Mouse (Mus musculus) hindbrain, embryonic 16.5 days (tissue): ENCODE data around the gene Foxf1. TPM values are rescaled to one million over a fixed set of nuclear protein-coding genes. Genes with fewer than 3 reads are reported as not detected.

Experiments used
- ATAC-seq: fragments of 200-750 bp; cut with Nextera tagmentation; 2 replicates; pipeline ENCODE4 v1.8.0; 2017; ENCODE audit warnings: moderate TSS enrichment, moderate library complexity
- H3K27ac ChIP-seq: fragments of 300-500 bp; sonication (generic); 2 replicates; pipeline ENCODE4 v1.5.1; 2014; ENCODE audit warnings: low read depth, mild to moderate bottlenecking, control low read depth, low read length, moderate library complexity
- H3K27me3 ChIP-seq: fragments of 300-500 bp; sonication (generic); replicated peaks from 2 replicates; pipeline ENCODE4 v1.6.1; 2014; ENCODE audit warnings: low read length; ENCODE audit not compliant: control insufficient read depth, insufficient read depth
- H3K36me3 ChIP-seq: fragments of 300-500 bp; sonication (generic); 2 replicates; pipeline ENCODE4 v1.6.1; 2014; ENCODE audit warnings: mild to moderate bottlenecking, low read length, moderate library complexity, mixed read lengths; ENCODE audit not compliant: control insufficient read depth, insufficient read depth
- H3K4me1 ChIP-seq: fragments of 300-500 bp; sonication (generic); 2 replicates; pipeline ENCODE4 v1.6.1; 2014; ENCODE audit warnings: low read depth, low read length; ENCODE audit not compliant: control insufficient read depth, insufficient read depth
- H3K4me2 ChIP-seq: fragments of 300-500 bp; sonication (generic); 2 replicates; pipeline ENCODE4 v1.6.1; 2014; ENCODE audit warnings: mild to moderate bottlenecking, low read length, control low read depth, moderate library complexity
- H3K4me3 ChIP-seq: fragments of 300-500 bp; sonication (generic); 2 replicates; pipeline ENCODE4 v1.5.1; 2014; ENCODE audit warnings: mild to moderate bottlenecking, low read length, control low read depth, moderate library complexity
- H3K9ac ChIP-seq: fragments of 300-500 bp; sonication (generic); 2 replicates; pipeline ENCODE4 v1.6.1; 2014; ENCODE audit warnings: low read depth, mild to moderate bottlenecking, control low read depth, low read length, moderate library complexity
- H3K9me3 ChIP-seq: fragments of 300-500 bp; sonication (generic); 2 replicates; pipeline ENCODE4 v1.6.1; 2014; ENCODE audit warnings: mild to moderate bottlenecking, low read length, moderate library complexity; ENCODE audit not compliant: control insufficient read depth
- WGBS: fragments of 180-500 bp; shearing (Covaris S2); extraction: QIAGEN DNeasy Blood & Tissue Kit; methylation state at CpG from one replicate; pipeline ENCODE4 v1.1.7; 2014; 5-methylcytosine and 5-hydroxymethylcytosine counted together
- polyA plus RNA-seq: library from polyadenylated mRNA; unstranded; fragments of >200 nt; fragmentation: Nextera tagmentation; extraction: Ambion mirVana; gene quantifications from 2 replicates; pipeline ENCODE4 v1.2.1, GENCODE M21; 2015

Gene Foxf1
- polyA plus RNA-seq, 1 experiment from 2014 or later: 1.3 TPM

DNA sequence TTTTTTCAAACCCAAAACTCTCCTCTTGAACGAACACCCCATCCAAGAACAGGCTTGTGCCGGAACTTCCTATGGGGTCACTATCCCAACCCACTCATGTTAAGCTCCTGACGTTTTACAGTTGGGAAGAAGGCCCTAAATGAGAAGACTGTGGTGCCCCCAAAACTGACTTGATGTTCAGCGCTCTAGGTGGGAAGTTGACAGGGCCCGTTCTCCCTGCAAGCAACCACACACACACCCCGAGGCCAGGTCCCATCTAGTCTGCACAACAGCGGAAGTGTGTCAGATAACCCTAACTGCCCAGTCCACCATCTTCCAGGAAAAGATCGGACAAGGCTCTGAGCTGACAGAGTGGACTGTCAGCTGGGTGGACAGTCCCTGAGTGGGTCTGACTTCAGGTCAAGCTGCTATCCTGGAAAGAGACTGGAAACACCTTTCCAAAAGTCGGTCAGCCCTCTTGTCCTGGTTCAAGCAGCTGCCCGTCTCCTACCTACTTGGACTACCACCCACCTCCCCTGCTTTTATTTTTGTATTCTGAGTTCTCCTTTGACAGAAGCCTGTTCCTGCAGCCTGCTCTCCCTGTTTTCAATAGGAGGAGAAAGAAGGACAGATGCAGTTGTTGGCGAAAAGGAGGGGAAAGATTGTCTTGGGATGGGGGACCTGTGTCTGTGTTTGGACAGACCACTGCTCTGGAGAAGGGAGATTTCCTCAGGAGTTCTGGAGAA, 11.6 kb upstream of the Foxf1 start:
- Histone ChIP-seq H3K27me3 (peaks cover 77% of the 10 kb centered on the region), H3K27ac (no peak overlapping the region), H3K9ac (no peak overlapping the region), H3K4me1 (no peaks in the 10 kb centered on the region), H3K4me3 (no peak overlapping the region), H3K4me2 (no peak overlapping the region), H3K9me3 (peaks cover 3% of the 10 kb centered on the region), H3K36me3 (no peaks in the 10 kb centered on the region)
- no peak for ATAC-seq
- WGBS: 8% methylated on average over 11 of the region's 11 CpGs

GRCm38 (mm10) chr8:121073174-121074107, 10.7 kb upstream of the Foxf1 start:
- Histone ChIP-seq H3K9ac (no peak overlapping the region), H3K4me3 (peak overlapping the region; percentile 8; the same call in 1 of the 2 replicates), H3K27ac (no peak overlapping the region), H3K27me3 (peaks cover 84% of the 10 kb centered on the region), H3K4me2 (0 out of 2 replicates have a peak overlapping the region, but pooled peaks have one; percentile 21), H3K4me1 (no peaks in the 10 kb centered on the region), H3K36me3 (no peaks in the 10 kb centered on the region), H3K9me3 (peaks cover 6% of the 10 kb centered on the region)
- ATAC-seq: no peak
- whole genome bisulfite sequencing: under 1% methylated on average over 47 of the region's 48 CpGs

GRCm38 (mm10) chr8:121074108-121074847, 9.9 kb upstream of the Foxf1 start:
- no peak for ATAC-seq
- H3K27me3 ChIP-seq: peaks cover 80% of the 10 kb centered on the region
- H3K4me2 ChIP-seq: no peak overlapping the region
- no peak overlapping the region for H3K27ac ChIP-seq
- WGBS: 2% methylated on average over 15 of the region's 15 CpGs
- H3K4me3 ChIP-seq: no peak overlapping the region
- peaks cover 6% of the 10 kb centered on the region for H3K9me3 ChIP-seq
- H3K9ac ChIP-seq: no peak overlapping the region
- no peaks in the 10 kb centered on the region for H3K4me1 ChIP-seq
- H3K36me3 ChIP-seq: no peaks in the 10 kb centered on the region

GRCm38 (mm10) chr8:121074848-121075145, 9.4 kb upstream of the Foxf1 start:
- Histone ChIP-seq H3K9me3 (peaks cover 6% of the 10 kb centered on the region), H3K4me3 (no peak overlapping the region), H3K36me3 (no peaks in the 10 kb centered on the region), H3K4me2 (no peak overlapping the region), H3K9ac (no peak overlapping the region), H3K4me1 (no peaks in the 10 kb centered on the region), H3K27me3 (peaks cover 79% of the 10 kb centered on the region), H3K27ac (no peak overlapping the region)
- no peak for ATAC-seq
- WGBS: under 1% methylated on average over 10 of the region's 10 CpGs

DNA sequence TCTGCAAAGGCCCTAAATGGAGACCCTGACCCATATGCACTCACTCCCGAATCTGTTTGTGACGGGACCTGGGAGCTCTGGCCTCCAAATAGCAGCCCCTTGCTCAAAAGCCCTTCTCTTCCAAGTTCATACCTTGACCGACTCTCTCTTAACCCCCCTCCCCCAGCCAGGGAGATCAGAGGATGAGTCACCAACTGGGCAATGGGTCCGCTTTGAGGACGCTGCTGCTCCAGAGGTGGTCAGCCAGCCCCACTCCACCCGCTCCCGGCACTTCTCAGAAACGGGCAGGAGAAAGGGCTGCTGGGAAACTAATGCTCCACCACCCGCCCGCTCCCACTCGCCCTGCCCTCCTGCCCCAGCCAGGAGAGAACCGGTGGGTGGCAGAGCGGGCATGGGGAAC, 8.2 kb upstream of the Foxf1 start:
- H3K4me1 ChIP-seq: no peaks in the 10 kb centered on the region
- H3K4me2 ChIP-seq: no peak overlapping the region
- no peaks in the 10 kb centered on the region for H3K36me3 ChIP-seq
- no peak overlapping the region for H3K27ac ChIP-seq
- no peak overlapping the region for H3K9ac ChIP-seq
- ATAC-seq: no peak
- 2% methylated on average over 12 of the region's 13 CpGs for WGBS
- peaks cover 6% of the 10 kb centered on the region for H3K9me3 ChIP-seq
- peaks cover 79% of the 10 kb centered on the region for H3K27me3 ChIP-seq
- H3K4me3 ChIP-seq: no peak overlapping the region

DNA sequence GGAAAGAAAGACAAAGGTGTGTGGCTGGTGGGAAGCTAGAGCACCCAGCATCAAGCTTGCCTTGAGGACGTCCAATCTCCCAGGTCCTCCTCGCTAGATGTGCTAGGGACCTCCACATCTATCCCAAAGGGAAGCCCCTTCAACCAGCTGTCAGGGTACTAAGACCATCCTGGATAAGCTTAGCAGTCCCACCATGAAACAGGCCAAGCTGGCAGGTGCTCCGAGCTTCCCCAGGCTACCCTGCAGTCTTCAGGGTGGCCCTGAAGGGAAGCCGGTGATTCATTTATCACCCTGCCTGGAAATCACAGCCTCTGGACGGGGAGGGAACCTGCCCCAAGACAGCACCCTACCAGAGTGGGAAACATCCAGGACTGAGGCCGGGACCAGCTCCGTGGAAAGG, 7.6 kb upstream of the Foxf1 start:
- H3K4me2 ChIP-seq: no peak overlapping the region
- peaks cover 6% of the 10 kb centered on the region for H3K9me3 ChIP-seq
- H3K4me1 ChIP-seq: no peaks in the 10 kb centered on the region
- no peak overlapping the region for H3K4me3 ChIP-seq
- H3K36me3 ChIP-seq: no peaks in the 10 kb centered on the region
- WGBS: 6% methylated on average over 7 of the region's 7 CpGs
- H3K27ac ChIP-seq: no peak overlapping the region
- peaks cover 79% of the 10 kb centered on the region for H3K27me3 ChIP-seq
- H3K9ac ChIP-seq: no peak overlapping the region
- ATAC-seq: no peak

DNA sequence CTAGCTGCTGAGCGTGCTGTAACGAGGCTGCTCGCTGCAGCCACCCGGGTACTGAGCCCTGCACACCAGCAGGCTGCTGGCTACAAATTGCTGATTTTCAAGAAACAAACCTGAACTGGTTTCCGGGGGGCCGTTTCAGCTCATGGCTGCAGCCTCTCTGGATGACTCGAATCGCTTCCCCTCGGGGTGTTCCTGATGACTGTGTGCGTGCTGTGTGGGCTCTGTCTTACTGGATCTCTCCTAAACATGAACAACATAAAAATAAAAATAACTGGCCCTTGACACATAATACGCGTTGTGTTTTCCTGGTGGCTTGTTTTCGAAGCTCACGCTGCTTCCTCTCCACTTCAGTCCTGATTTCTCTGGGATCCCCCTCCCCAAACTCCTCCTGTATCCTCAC, 5.5 kb upstream of the Foxf1 start:
- H3K4me2 ChIP-seq: no peak overlapping the region
- H3K4me3 ChIP-seq: no peak overlapping the region
- WGBS: 5% methylated on average over 14 of the region's 14 CpGs
- H3K36me3 ChIP-seq: no peaks in the 10 kb centered on the region
- H3K4me1 ChIP-seq: peaks cover 10% of the 10 kb centered on the region
- ATAC-seq: no peak
- no peak overlapping the region for H3K27ac ChIP-seq
- peaks cover 81% of the 10 kb centered on the region for H3K27me3 ChIP-seq
- peaks cover 6% of the 10 kb centered on the region for H3K9me3 ChIP-seq
- H3K9ac ChIP-seq: no peak overlapping the region

GRCm38 (mm10) chr8:121079201-121079600, 5.0 kb upstream of the Foxf1 start:
- no peak overlapping the region for H3K4me2 ChIP-seq
- peaks cover 82% of the 10 kb centered on the region for H3K27me3 ChIP-seq
- ATAC-seq: no peak
- peaks cover 6% of the 10 kb centered on the region for H3K9me3 ChIP-seq
- peaks cover 15% of the 10 kb centered on the region for H3K4me1 ChIP-seq
- no peak overlapping the region for H3K27ac ChIP-seq
- no peak overlapping the region for H3K9ac ChIP-seq
- no peaks in the 10 kb centered on the region for H3K36me3 ChIP-seq
- H3K4me3 ChIP-seq: no peak overlapping the region
- 4% methylated on average over 7 of the region's 7 CpGs for WGBS

DNA sequence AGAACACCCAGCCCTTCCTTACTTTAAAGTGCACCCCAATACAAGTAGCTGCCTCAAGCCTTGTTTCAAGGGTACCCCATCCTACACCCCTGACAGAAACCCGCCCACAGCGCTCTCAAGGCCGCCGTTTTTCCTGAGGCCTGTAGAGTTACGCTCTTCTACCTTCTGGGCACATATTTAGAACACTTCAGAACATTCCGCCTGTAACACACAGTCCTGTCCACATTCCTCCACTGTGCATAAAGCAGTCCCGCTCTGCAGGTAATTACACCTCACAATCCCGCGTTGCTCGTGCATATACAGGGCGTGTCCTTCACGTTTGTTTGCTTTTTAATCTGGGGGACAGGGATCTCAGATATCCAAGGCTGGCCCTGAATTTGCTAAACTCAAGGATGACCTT, 4.2 kb upstream of the Foxf1 start:
- Histone ChIP-seq H3K9me3 (peaks cover 6% of the 10 kb centered on the region), H3K9ac (no peak overlapping the region), H3K4me1 (peaks cover 22% of the 10 kb centered on the region), H3K27ac (no peak overlapping the region), H3K4me2 (no peak overlapping the region), H3K36me3 (no peaks in the 10 kb centered on the region), H3K4me3 (no peak overlapping the region), H3K27me3 (peaks cover 86% of the 10 kb centered on the region)
- WGBS: 3% methylated on average over 12 of the region's 12 CpGs
- ATAC-seq: no peak
